Mouse (Mus musculus): ENCODE measurements around the gene Eef1a1. TPM values are rescaled to one million over a fixed set of nuclear protein-coding genes. Genes with fewer than 3 reads are reported as not detected.

The Eef1a1 gene
- polyA plus RNA-seq, 1 experiment from 2014 or later = 4,456 TPM

DNA sequence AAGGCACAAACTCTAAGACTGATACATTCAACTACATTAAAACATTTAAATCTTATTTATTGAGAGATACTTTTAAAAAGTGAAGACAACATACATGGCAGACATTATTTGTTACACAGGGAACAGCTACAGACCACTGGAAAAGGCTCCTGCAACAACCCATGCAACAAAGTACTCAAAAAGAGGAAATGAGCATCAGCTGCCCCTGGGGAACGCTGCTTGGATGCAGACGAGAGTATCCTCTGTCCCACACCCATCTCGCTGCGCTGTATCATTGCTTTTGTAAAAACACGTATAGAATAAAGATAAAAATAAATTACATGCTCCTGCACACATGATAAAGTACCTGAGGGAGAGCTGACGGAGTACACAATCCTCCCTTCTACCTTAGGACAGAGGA, 58.5 kb downstream of the Eef1a1 start:
- Histone ChIP-seq H3K4me3 (replicated peaks) (no peak overlapping the region), H3K9me3 (no peaks in the 10 kb centered on the region), H3K9ac (no peak overlapping the region), H3K27me3 (replicated peaks) (no peaks in the 10 kb centered on the region), H3K36me3 (peaks cover 4% of the 10 kb centered on the region; the same call in 1 of the 2 replicates), H3K27ac (no peak overlapping the region), H3K4me1 (replicated peaks) (0 out of 2 replicates have a peak, but pooled peaks cover 3% of the 10 kb centered on the region), H3K4me2 (replicated peaks) (no peak overlapping the region)
- 68% methylated on average over 6 of the region's 6 CpGs for WGBS
- ATAC-seq = no peak

- no peak for ATAC-seq
- peaks cover 4% of the 10 kb centered on the region; the same call in 1 of the 2 replicates for H3K36me3 ChIP-seq
- H3K27me3 ChIP-seq (replicated peaks) = no peaks in the 10 kb centered on the region
- H3K4me3 ChIP-seq (replicated peaks) = no peak overlapping the region
- 65% methylated on average over 2 of the region's 2 CpGs for WGBS
- 0 out of 2 replicates have a peak, but pooled peaks cover 3% of the 10 kb centered on the region for H3K4me1 ChIP-seq (replicated peaks)
- no peak overlapping the region for H3K4me2 ChIP-seq (replicated peaks)
- no peak overlapping the region for H3K27ac ChIP-seq
- H3K9ac ChIP-seq = no peak overlapping the region
- H3K9me3 ChIP-seq = no peaks in the 10 kb centered on the region
Measured at GRCm38 (mm10) chr9:78429551-78429950, 59.4 kb downstream of the Eef1a1 start.

DNA sequence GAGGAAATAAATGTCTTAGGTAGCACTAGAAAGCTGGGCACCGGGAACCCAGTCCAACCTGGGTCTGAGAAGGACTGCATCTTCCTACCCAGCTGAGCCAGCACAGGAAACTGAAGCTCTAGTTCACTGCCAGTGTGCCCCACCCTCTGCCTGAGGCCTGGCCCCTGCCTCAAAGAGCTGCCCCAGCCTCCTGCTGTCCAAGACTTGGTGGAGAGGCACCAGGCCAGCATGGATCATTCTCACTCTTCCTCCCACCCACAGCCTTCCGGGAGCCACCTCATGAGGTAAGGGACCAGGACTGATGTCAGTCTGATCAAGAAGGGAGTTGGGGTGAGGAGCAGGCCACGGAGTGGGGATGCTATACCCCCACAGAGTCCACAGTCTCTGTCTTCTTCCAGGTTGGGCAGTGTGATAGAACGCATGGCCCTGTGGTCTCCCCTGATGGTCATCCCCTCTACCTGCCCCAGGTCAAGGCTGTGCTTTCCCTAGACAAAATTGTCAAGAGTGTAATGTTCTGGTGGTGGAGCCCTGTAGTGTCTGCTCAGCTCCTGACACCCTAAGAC, 60.0 kb downstream of the Eef1a1 start:
- no peak for ATAC-seq
- WGBS = 84% methylated on average over 4 of the region's 4 CpGs
- H3K4me1 ChIP-seq (replicated peaks) = 0 out of 2 replicates have a peak, but pooled peaks cover 3% of the 10 kb centered on the region
- peaks cover 4% of the 10 kb centered on the region; the same call in 1 of the 2 replicates for H3K36me3 ChIP-seq
- H3K27me3 ChIP-seq (replicated peaks) = no peaks in the 10 kb centered on the region
- H3K27ac ChIP-seq = no peak overlapping the region
- no peak overlapping the region for H3K4me3 ChIP-seq (replicated peaks)
- no peak overlapping the region for H3K9ac ChIP-seq
- no peaks in the 10 kb centered on the region for H3K9me3 ChIP-seq
- H3K4me2 ChIP-seq (replicated peaks) = no peak overlapping the region

Other genes with a start within 250 kb of the Eef1a1 start
- 45.9 and 53.7 TPM in 2 replicates for gene Gm3776, start 232.0 kb downstream of the Eef1a1 start, polyA plus RNA-seq (2015; fragmentation: Nextera tagmentation; extraction: Ambion mirVana)
- 0.93 and 1.2 TPM in 2 replicates for gene Gm10639, start 199.2 kb downstream of the Eef1a1 start, polyA plus RNA-seq (2015; fragmentation: Nextera tagmentation; extraction: Ambion mirVana)
- gene Omt2a, start 174.4 kb downstream of the Eef1a1 start, polyA plus RNA-seq (2015; fragmentation: Nextera tagmentation; extraction: Ambion mirVana) = not detected in 2 replicates
- gene Omt2b, start 161.6 kb downstream of the Eef1a1 start, polyA plus RNA-seq (2015; fragmentation: Nextera tagmentation; extraction: Ambion mirVana) = not detected in 2 replicates
- gene Gsta2, start 133.4 kb downstream of the Eef1a1 start, polyA plus RNA-seq (2015; fragmentation: Nextera tagmentation; extraction: Ambion mirVana) = 35.3 and 36.5 TPM in 2 replicates
- 0.39 TPM in 1 of 2 replicates, not detected in the other for gene Dppa5a, start 121.0 kb downstream of the Eef1a1 start, polyA plus RNA-seq (2015; fragmentation: Nextera tagmentation; extraction: Ambion mirVana)
- gene Ooep, start 110.4 kb downstream of the Eef1a1 start, polyA plus RNA-seq (2015; fragmentation: Nextera tagmentation; extraction: Ambion mirVana) = 0.34 and 0.60 TPM in 2 replicates
- 0.27 and 0.36 TPM in 2 replicates for gene Ddx43, start 93.4 kb downstream of the Eef1a1 start, polyA plus RNA-seq (2015; fragmentation: Nextera tagmentation; extraction: Ambion mirVana)
- 2.3 and 2.4 TPM in 2 replicates for gene Cgas, start 45.9 kb downstream of the Eef1a1 start, polyA plus RNA-seq (2015; fragmentation: Nextera tagmentation; extraction: Ambion mirVana)
- 24.2 and 24.6 TPM in 2 replicates for gene Mto1, start 40.9 kb downstream of the Eef1a1 start, polyA plus RNA-seq (2015; fragmentation: Nextera tagmentation; extraction: Ambion mirVana)
- 0.32 and 0.64 TPM in 2 replicates for gene Gm17324, start 40.4 kb downstream of the Eef1a1 start, polyA plus RNA-seq (2015; fragmentation: Nextera tagmentation; extraction: Ambion mirVana)
- 39.6 and 49.8 TPM in 2 replicates for gene Slc17a5, start 98.9 kb upstream of the Eef1a1 start, polyA plus RNA-seq (2015; fragmentation: Nextera tagmentation; extraction: Ambion mirVana)
- 5.1 and 5.9 TPM in 2 replicates for gene Cd109, start 126.4 kb upstream of the Eef1a1 start, polyA plus RNA-seq (2015; fragmentation: Nextera tagmentation; extraction: Ambion mirVana)

Measured in intestine, embryonic 15.5 days (tissue).